Mouse (Mus musculus): ENCODE results near the gene Barhl2. TPM values are rescaled to one million over a fixed set of nuclear protein-coding genes. Genes with fewer than 3 reads are reported as not detected.

Gene Barhl2
- polyA plus RNA-seq, 1 experiment from 2014 or later, result not detected

DNA sequence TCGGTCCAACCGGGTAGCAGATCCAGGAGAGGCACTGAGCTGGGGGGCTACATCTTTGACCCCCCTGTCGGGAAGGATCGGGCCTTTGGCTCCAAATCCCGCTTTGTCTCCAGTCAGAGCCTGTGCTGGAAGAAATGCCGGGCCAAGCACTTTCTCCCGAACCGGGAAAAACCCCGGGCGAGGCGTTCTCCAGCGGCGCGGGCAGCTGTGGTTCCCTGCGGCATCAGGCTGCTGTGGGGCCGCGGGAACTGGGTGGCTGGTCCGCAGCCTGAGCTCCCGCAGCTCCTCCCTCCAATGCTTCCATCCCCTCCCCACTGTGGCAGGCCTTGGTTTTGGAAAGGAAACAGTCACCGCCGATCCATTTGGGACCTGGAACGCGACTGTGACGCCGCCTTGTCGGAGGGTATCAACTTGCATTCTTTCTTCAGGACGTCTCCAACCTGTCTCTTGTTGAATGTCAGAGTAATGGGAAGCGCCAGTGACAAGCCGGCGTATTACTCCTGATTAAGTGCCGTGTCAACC, 1.2 kb upstream of the Barhl2 start:
- Histone ChIP-seq H3K9me3 (ENCODE audit: control insufficient read depth, low read length) (no peaks in the 10 kb centered on the region), H3K4me2 (ENCODE audit: low read length) (peak overlapping the region; percentile 93), H3K36me3 (ENCODE audit: control insufficient read depth, insufficient read depth, low read length) (no peaks in the 10 kb centered on the region), H3K27me3 (ENCODE audit: control insufficient read depth, insufficient read depth, low read length) (peaks cover 96% of the 10 kb centered on the region), H3K4me1 (ENCODE audit: control insufficient read depth in 2 of 2, insufficient read depth in 2 of 2, low read length in 2 of 2) (peaks cover 5 to 21% of the 10 kb centered on the region in 2 experiments; a peak in 3 of 4 replicates), H3K4me3 (ENCODE audit: control insufficient read depth in 1 of 2, insufficient read depth in 1 of 2, low read depth in 1 of 2, low read length in 2 of 2) (peak overlapping the region; percentile 45 to 52; a peak in 3 of 4 replicates), H3K27ac (replicated peaks in 1 of 2; ENCODE audit: control insufficient read depth in 1 of 2, insufficient read depth in 1 of 2, low read depth in 2 of 2, low read length in 2 of 2) (no peak overlapping the region), H3K9ac (ENCODE audit: low read length) (no peak overlapping the region)
- ATAC-seq (ENCODE audit: insufficient number of reproducible peaks, insufficient read depth, low FRiP score, low read depth), result no peak
- under 1% methylated on average over 31 of the region's 31 CpGs for WGBS

- H3K9ac ChIP-seq (ENCODE audit: low read length), result no peak overlapping the region; the same call in 1 of the 2 replicates
Measured at GRCm38 (mm10) chr5:106458477-106459119, 632 bp upstream of the Barhl2 start.

GRCm38 (mm10) chr5:106457111-106457925, 648 bp downstream of the Barhl2 start:
- Histone ChIP-seq H3K4me2 (ENCODE audit: low read length) (peak overlapping the region; percentile 93), H3K27ac (replicated peaks in 1 of 2; ENCODE audit: control insufficient read depth in 1 of 2, insufficient read depth in 1 of 2, low read depth in 2 of 2, low read length in 2 of 2) (no peak overlapping the region), H3K27me3 (ENCODE audit: control insufficient read depth, insufficient read depth, low read length) (peaks cover 93% of the 10 kb centered on the region), H3K36me3 (ENCODE audit: control insufficient read depth, insufficient read depth, low read length) (no peaks in the 10 kb centered on the region), H3K9ac (ENCODE audit: low read length) (no peak overlapping the region), H3K4me1 (ENCODE audit: control insufficient read depth in 2 of 2, insufficient read depth in 2 of 2, low read length in 2 of 2) (peaks cover 5 to 18% of the 10 kb centered on the region in 2 experiments; a peak in 3 of 4 replicates), H3K9me3 (ENCODE audit: control insufficient read depth, low read length) (no peaks in the 10 kb centered on the region), H3K4me3 (ENCODE audit: control insufficient read depth in 1 of 2, insufficient read depth in 1 of 2, low read depth in 1 of 2, low read length in 2 of 2) (peak overlapping the region in 1 of 2 experiments; percentile 52; a peak in 3 of 4 replicates)
- under 1% methylated on average over 63 of the region's 63 CpGs for WGBS
- no peak for ATAC-seq (ENCODE audit: insufficient number of reproducible peaks, insufficient read depth, low FRiP score, low read depth)

More at GRCm38 (mm10) chr5:106458477-106459119, 632 bp upstream of the Barhl2 start:
- Histone ChIP-seq H3K36me3 (ENCODE audit: control insufficient read depth, insufficient read depth, low read length) (no peaks in the 10 kb centered on the region), H3K4me2 (ENCODE audit: low read length) (peak overlapping the region; percentile 93), H3K27ac (replicated peaks in 1 of 2; ENCODE audit: control insufficient read depth in 1 of 2, insufficient read depth in 1 of 2, low read depth in 2 of 2, low read length in 2 of 2) (no peak overlapping the region), H3K4me1 (ENCODE audit: control insufficient read depth in 2 of 2, insufficient read depth in 2 of 2, low read length in 2 of 2) (peaks cover 5 to 18% of the 10 kb centered on the region in 2 experiments; a peak in 3 of 4 replicates), H3K27me3 (ENCODE audit: control insufficient read depth, insufficient read depth, low read length) (peaks cover 96% of the 10 kb centered on the region), H3K9me3 (ENCODE audit: control insufficient read depth, low read length) (no peaks in the 10 kb centered on the region), H3K4me3 (ENCODE audit: control insufficient read depth in 1 of 2, insufficient read depth in 1 of 2, low read depth in 1 of 2, low read length in 2 of 2) (peak overlapping the region; percentile 45 to 52)
- no peak; the same call in 1 of the 2 replicates for ATAC-seq (ENCODE audit: insufficient number of reproducible peaks, insufficient read depth, low FRiP score, low read depth)
- under 1% methylated on average over 58 of the region's 68 CpGs for WGBS

GRCm38 (mm10) chr5:106455984-106456383, 2.0 kb downstream of the Barhl2 start:
- H3K9ac ChIP-seq (ENCODE audit: low read length), result no peak overlapping the region
- H3K9me3 ChIP-seq (ENCODE audit: control insufficient read depth, low read length), result no peaks in the 10 kb centered on the region
- H3K27me3 ChIP-seq (ENCODE audit: control insufficient read depth, insufficient read depth, low read length), result peaks cover 91% of the 10 kb centered on the region
- H3K4me2 ChIP-seq (ENCODE audit: low read length), result no peak overlapping the region
- no peak overlapping the region for H3K4me3 ChIP-seq (ENCODE audit: control insufficient read depth in 1 of 2, insufficient read depth in 1 of 2, low read depth in 1 of 2, low read length in 2 of 2)
- WGBS, result 3% methylated on average over 7 of the region's 7 CpGs
- no peak for ATAC-seq (ENCODE audit: insufficient number of reproducible peaks, insufficient read depth, low FRiP score, low read depth)
- peaks cover 5 to 22% of the 10 kb centered on the region in 2 experiments; a peak in 3 of 4 replicates for H3K4me1 ChIP-seq (ENCODE audit: control insufficient read depth in 2 of 2, insufficient read depth in 2 of 2, low read length in 2 of 2)
- H3K36me3 ChIP-seq (ENCODE audit: control insufficient read depth, insufficient read depth, low read length), result no peaks in the 10 kb centered on the region
- no peak overlapping the region for H3K27ac ChIP-seq (replicated peaks in 1 of 2; ENCODE audit: control insufficient read depth in 1 of 2, insufficient read depth in 1 of 2, low read depth in 2 of 2, low read length in 2 of 2)

GRCm38 (mm10) chr5:106455106-106455920, 2.7 kb downstream of the Barhl2 start:
- WGBS, result 2% methylated on average over 17 of the region's 17 CpGs
- Histone ChIP-seq H3K4me1 (ENCODE audit: control insufficient read depth in 2 of 2, insufficient read depth in 2 of 2, low read length in 2 of 2) (peaks cover 5 to 22% of the 10 kb centered on the region in 2 experiments; a peak in 3 of 4 replicates), H3K36me3 (ENCODE audit: control insufficient read depth, insufficient read depth, low read length) (no peaks in the 10 kb centered on the region), H3K27me3 (ENCODE audit: control insufficient read depth, insufficient read depth, low read length) (peaks cover 91% of the 10 kb centered on the region), H3K9me3 (ENCODE audit: control insufficient read depth, low read length) (no peaks in the 10 kb centered on the region), H3K27ac (replicated peaks in 1 of 2; ENCODE audit: control insufficient read depth in 1 of 2, insufficient read depth in 1 of 2, low read depth in 2 of 2, low read length in 2 of 2) (no peak overlapping the region), H3K4me2 (ENCODE audit: low read length) (no peak overlapping the region), H3K9ac (ENCODE audit: low read length) (no peak overlapping the region), H3K4me3 (ENCODE audit: control insufficient read depth in 1 of 2, insufficient read depth in 1 of 2, low read depth in 1 of 2, low read length in 2 of 2) (no peak overlapping the region)
- ATAC-seq (ENCODE audit: insufficient number of reproducible peaks, insufficient read depth, low FRiP score, low read depth), result no peak

DNA sequence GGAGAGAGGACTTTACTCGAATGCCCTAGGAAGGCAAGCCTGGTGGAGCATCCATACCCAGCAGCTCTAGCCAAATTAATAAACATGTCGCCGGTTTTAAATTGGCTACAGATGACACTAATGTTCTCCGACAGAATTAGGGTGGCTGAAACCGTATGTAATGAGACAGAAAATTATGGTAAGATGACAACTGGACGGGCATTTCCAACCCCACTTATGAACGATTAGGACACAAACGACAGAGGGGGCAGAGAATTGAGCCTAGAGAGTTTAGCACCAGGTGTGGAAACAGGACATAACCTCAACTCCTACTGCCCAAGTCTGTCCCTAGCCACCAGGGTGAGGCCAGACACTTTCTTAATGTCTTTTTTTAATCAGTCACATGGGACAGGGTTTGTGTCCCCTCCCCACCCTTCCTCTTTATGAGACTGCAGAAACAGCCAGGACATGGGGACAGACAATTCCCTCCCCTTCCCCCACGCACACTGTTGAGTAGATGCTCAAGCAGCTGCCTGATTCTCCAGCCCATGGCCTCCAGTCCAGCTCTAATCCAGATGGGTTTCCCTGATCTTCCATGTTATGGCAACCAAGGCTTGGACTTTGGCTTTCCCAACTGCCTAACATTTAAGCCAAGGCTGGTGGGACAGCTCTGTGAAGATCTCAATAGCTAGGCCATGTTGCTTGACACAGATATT, 3.4 kb downstream of the Barhl2 start:
- Histone ChIP-seq H3K4me1 (ENCODE audit: control insufficient read depth in 2 of 2, insufficient read depth in 2 of 2, low read length in 2 of 2) (peaks cover 5 to 22% of the 10 kb centered on the region in 2 experiments; a peak in 3 of 4 replicates), H3K27ac (replicated peaks in 1 of 2; ENCODE audit: control insufficient read depth in 1 of 2, insufficient read depth in 1 of 2, low read depth in 2 of 2, low read length in 2 of 2) (no peak overlapping the region), H3K36me3 (ENCODE audit: control insufficient read depth, insufficient read depth, low read length) (no peaks in the 10 kb centered on the region), H3K4me3 (ENCODE audit: control insufficient read depth in 1 of 2, insufficient read depth in 1 of 2, low read depth in 1 of 2, low read length in 2 of 2) (no peak overlapping the region), H3K9me3 (ENCODE audit: control insufficient read depth, low read length) (no peaks in the 10 kb centered on the region), H3K27me3 (ENCODE audit: control insufficient read depth, insufficient read depth, low read length) (peaks cover 91% of the 10 kb centered on the region), H3K9ac (ENCODE audit: low read length) (no peak overlapping the region), H3K4me2 (ENCODE audit: low read length) (no peak overlapping the region)
- 2% methylated on average over 9 of the region's 9 CpGs for WGBS
- no peak for ATAC-seq (ENCODE audit: insufficient number of reproducible peaks, insufficient read depth, low FRiP score, low read depth)

Data from heart, embryonic 14.5 days (tissue).